Mouse (Mus musculus): ENCODE measurements at regions not wholly inside any gene's neighbourhood (a gene's known extent, or its start where the extent isn't known, plus 50 kb on each side); places are given as distances from the start of the nearest gene placed in this dataset.
"Not testable (repeated sequence)": the region's sequence is repeated elsewhere in the genome, so short reads cannot be mapped to it uniquely, and the experiment has no call there.

DNA sequence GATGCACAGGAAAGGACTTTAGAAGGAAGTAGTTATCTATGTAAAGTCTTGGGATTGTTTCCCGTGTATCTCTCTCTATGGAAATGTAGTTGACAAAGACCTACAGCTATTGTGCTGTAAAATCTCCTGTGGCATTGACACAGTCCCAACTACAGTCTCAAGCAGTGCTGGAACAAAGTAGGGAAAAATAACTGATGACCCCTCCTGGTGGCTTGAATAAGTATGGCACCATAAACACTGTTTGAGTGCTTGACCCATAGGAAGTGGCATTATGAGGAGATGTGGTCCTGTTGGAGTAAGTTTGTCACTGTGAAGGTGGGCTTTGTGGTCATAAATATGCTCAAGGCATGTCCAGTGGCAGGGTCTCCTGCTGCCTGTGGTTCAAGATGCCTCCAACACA, 928.4 kb upstream of the Mms22l start:
- DNase-seq (ENCODE audit: extremely low spot score in 1 of 2, low spot score in 1 of 2) = no peak

DNA sequence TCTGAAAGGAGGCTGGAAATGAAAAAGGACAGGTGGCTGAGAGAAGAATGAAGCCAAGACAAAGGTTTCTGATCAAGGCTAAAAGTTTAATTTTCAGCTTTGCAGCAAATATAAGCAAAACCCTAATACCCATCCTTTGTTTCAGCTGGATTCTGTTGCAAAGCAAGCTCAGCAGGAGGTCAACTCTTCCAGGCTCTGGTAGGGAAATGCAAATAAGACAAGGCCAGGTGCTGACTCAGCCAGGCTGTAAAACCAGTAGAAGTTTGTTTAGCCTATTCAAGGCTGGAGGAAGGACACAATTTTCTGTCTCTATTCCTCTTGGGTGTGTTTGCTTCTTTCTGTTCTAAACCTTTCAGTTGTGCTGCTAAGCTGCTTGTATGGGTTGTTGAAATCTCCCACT, 923.2 kb upstream of the Mms22l start:
- no peak for DNase-seq (ENCODE audit: extremely low spot score in 1 of 2, low spot score in 1 of 2)

DNA sequence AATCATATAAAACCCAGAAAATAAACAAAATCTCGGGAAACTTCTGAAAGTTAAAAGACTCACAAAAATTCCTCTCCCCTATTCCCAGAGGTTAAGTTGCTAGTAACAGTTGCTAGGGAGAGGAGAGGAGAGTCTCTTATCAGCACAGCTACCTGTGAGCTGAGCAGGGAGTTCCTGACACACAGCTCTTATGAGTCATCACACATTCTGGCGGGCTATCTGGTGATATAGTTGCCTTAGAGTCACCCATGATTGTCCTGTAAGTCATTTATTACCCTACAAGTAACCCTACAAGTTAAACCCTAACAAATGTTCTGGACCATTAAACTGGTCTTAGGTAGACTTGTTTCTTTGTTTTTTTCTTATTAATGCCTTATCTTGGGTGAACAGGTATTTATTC, 908.8 kb upstream of the Mms22l start:
- no peak for DNase-seq (ENCODE audit: extremely low spot score in 1 of 2, low spot score in 1 of 2)

DNA sequence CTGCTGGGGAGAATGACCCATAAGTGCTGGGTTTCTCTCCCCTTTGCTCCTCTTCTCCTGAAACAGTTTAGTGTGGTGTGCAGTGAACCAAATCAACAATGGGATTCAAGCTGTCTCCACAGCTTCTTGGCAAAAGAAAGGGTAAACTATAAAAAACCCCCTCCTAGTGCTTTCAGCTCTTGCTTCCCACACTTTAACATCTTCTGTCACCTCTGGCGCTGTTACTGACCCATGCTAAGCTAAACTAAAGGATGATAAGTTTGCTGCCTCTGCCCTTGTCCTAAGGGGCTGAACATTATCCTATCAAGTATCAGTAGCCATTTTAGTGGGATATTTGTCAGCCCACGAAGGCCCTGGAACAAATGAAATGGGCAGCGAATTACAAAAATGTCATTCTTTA, 905.4 kb upstream of the Mms22l start:
- no peak for DNase-seq (ENCODE audit: extremely low spot score in 1 of 2, low spot score in 1 of 2)

DNA sequence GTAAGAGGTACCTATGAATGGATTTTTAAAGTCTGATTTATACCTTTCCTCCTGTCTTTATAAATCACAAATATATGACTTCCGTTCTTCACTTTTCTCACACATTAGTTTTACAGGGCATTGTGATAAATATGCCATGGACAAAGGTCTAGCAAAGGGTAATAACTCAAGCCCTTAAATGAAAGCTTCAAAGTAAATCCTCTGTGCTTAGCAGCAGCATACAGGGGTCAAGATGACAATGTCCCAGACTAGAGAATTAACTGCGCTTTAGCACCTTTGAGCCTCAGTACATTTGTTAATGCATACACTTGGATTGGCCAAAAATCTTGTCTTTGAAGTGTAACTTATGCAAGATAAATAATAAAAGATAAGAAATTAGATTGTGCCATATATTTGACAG, 904.7 kb upstream of the Mms22l start:
- DNase-seq (ENCODE audit: extremely low spot score in 1 of 2, low spot score in 1 of 2) = no peak

DNA sequence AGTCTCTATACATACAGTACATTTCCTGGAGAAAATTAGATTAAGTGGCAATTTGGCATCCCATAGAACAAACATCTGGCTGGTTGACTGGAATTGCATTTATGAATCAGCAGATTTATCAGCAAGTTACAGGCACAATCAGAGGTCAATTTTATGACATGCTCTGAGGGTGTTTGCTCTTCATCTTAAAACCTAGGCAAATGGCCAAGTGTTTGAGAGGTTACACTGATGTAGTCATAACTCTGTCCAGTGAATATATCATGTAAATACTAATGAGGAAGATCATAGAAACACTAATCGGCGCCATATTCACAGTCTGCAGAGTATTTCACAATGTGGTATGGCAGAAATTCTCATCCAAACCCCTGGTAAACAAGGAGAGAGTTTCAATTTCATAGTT, 896.2 kb upstream of the Mms22l start:
- DNase-seq (ENCODE audit: extremely low spot score in 1 of 2, low spot score in 1 of 2) = no peak

DNA sequence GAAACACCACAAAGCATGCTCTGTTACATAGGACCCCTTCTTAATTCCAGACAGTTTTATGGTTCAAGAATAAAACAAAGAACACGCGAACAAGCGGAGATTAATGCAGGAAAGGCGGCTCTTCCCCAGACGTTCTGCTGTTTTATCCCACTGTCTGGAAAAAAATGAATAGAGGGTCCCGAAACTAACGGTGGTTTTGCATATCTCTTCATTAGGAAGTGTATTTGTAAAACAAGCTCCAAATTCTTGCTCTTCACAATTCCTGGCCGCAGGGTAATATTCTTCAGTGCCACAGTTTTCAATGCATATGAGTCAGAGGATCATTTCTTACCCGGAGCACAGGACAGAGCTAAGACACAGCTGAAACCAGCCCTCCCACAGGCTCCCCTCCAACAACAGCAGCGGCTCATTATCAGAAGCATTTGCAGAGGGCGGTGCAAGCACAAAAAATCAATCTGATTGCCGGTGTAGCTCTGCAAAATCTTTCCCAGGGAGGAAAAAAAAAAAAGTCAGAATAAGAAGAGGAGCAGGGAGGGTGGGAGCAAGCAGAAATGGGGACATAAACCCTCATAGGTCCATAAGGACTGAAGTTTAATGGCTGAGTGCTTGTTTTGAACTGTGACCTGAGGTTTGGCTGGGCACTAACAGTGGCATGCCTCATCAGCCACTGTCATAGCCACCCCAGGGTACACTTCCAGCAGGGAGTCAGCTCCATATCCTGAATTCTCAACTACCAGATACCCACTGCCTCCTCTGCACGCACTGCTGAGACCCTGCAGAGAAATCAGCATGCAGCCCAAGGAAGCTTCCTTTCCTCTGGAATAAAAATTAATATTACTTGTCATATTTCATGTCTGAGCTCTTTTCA, 894.6 kb upstream of the Mms22l start:
- DNase-seq (ENCODE audit: extremely low spot score in 1 of 2, low spot score in 1 of 2) = peak in 1 of 2 experiments; percentile 31

DNA sequence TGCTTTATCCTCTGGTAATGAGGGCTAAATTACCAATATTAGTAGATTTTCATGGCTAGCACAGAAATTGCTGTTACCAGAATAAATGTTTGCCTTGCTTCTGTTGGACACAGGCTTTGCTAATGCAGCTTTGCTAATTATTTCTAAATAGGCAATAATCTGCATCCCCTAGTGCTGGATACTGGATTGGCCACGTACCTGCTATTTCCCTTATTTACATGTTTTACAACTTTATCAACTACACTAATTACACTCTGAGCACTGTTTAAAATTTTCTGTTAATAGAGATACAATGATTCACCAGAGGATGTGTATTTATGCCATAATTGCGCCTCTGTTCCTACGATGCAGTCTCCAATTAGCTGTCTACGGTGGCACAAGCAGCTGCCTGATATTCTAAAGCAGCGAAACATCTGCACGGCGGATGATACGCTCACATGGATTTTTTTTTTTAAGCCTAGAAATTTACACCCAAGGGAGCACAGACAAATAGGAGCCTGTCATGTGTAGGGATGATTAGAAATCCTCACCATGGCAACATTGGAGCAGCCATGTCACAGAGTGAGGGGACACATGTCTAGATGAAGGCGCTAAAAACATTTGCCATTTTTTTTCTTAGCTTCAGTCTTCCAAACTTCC, 893.8 kb upstream of the Mms22l start:
- DNase-seq (ENCODE audit: extremely low spot score in 1 of 2, low spot score in 1 of 2) = peak in 1 of 2 experiments; percentile 12

DNA sequence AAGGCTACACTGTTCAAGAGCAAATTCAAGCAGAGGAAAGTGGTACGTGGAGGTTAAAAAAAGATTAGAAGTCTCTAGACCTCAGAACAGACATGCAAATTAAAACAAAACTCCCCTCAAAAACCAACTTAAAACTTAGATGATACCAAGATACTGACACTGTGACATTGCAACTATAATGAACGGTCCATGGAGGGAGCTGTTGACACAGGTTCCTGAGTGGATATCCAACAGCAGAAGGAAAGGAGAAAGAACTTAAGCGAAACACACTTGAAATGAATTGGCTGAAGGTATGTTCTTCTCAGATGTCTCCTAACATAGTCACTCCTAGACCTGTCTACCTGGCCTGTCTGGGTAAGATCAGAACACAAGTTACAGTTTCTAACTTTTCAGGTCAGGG, 888.9 kb upstream of the Mms22l start:
- peak in 1 of 2 experiments; percentile 23 for DNase-seq (ENCODE audit: extremely low spot score in 1 of 2, low spot score in 1 of 2)

DNA sequence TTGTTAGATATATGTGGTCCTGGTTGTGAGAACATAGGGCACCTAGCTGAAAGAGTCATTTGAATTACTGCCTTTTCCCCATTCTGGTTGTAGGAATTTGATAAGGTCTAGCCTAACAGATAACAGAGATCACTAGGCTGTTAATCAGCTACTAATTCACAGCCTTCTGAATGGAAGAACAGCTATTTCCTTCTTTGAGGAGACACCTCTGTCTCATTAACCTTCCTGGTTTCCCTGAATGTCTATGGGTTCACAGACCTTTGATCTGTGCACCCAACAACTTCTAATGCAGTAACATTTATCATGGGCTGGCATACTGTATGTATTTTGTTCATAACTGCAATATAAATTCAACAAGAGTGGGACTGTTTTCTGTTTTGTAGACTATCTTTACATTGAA, 875.0 kb upstream of the Mms22l start:
- DNase-seq (ENCODE audit: extremely low spot score in 1 of 2, low spot score in 1 of 2) = no peak

DNA sequence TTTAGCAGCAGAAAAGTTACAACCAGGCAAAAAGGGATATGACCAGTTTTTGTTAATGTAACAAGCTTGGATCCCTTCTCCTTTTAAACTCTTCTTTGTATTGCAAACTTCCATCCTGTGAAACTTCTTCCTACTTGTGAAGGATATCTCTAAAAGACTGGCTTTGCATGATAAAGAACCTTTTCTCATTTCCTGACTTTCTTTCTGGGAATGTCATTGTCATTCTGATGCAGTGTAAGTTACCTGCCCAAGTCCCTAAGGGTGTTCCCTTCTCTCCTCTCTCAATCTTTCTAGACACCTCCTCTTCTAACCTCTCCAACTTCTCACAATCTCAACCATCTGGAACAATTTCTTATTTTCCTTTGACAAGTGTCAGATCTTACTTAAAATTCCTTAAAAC, 874.0 kb upstream of the Mms22l start:
- DNase-seq (ENCODE audit: extremely low spot score in 1 of 2, low spot score in 1 of 2) = no peak

DNA sequence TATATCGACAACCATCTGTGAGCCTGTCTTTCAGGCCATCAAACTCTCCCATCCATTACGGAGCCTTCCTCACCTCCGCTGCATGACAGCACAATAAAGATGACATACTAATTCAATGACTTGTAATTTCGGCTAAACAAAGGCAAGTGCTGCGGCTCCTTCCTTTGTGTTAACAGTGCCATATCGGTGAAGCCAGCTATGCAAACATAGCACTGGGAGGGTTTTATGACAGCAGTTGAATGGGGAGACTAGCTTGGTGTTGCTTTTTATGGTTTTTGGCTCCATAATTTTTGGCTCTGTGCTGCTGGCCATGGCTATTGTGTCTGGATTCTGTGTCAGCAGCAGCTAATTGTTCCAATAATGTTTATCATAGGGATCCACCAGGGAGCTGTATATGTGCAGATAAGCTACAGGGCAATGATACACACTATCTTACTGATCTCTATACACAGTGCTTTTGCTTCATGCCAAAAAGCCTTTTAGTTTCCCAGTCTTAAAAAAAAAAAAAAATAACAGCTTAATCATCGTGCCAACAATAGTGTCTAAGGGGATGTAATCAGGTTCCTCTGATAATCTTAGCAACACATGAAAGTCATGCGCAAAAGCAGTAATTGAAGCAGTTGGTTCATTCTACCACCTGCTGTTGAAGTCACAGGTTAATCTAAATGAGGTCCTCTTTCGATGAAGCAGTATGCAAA, 859.9 kb upstream of the Mms22l start:
- no peak for DNase-seq (ENCODE audit: extremely low spot score in 1 of 2, low spot score in 1 of 2)

DNA sequence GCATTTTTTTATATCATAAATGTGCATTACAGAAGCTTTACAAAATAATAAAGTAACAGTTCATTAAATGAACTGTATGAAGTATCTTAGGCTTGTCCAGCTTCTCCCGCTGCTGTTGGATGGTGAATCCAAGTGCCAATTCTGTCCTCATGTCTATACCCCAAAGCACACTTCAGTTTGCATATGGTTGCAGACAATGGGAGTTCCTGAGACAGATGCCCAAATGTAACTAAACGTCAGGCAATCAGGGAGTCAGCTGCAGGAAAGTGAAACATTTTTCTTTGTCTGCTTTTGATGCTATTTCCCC, 859.4 kb upstream of the Mms22l start:
- no peak for DNase-seq (ENCODE audit: extremely low spot score in 1 of 2, low spot score in 1 of 2)

DNA sequence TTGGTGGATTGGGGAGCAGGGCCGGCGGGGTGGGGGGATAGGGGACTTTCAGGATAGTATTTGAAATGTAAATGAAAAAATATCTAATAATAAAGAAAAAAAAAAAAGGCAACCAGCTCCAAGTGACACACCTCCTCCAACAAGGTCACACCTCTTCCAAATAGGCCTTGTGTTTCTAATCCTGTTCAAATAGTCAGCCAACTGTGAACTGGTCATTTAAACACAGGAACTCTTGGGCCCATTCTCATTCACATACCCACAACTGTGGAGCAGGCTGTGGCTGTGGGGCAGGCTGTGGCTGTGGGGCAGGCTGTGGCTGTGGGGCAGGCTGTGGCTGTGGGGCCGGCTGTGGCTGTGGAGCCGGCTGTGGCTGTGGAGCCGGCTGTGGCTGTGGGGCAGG, 839.6 kb upstream of the Mms22l start:
- DNase-seq (ENCODE audit: extremely low spot score in 1 of 2, low spot score in 1 of 2) = not testable (repeated sequence)

DNA sequence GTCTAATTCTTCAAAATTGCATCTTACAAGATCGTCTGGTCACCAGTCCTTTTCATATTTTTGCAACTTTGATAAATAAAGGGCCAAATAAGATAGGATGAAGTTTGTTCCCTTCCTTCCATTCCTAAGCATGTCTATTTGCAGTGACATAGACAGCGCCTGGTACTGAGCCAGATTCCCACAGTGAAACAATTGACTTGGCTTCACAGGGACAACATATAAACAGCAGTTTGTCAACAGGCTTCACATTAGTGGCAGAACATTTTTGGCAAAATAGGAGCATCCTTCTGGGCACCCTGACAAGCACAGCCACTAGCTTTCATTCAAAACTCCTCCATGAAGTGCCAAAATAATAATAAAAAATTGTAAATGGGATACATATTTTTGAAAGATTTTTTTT, 827.4 kb upstream of the Mms22l start:
- DNase-seq (ENCODE audit: extremely low spot score in 1 of 2, low spot score in 1 of 2) = no peak

DNA sequence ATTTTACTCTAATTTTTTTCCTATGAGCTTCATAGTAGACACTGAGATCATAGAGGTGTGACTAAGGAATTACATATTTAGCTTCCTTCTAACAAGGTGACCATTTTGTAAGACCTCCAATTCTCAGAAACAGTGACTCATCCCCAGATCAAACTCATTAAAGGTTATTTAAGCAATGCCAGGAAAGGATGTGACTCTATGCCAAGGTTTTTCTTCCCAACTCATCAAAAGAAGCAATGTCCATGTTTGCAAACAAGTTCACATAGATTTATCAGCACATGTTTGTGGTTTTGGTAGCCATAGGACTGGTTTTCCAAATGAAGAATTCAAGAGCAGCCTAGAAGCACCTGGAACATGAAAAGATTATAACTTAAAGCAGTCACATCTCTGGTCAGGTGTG, 792.6 kb upstream of the Mms22l start:
- no peak for DNase-seq (ENCODE audit: extremely low spot score in 1 of 2, low spot score in 1 of 2)

DNA sequence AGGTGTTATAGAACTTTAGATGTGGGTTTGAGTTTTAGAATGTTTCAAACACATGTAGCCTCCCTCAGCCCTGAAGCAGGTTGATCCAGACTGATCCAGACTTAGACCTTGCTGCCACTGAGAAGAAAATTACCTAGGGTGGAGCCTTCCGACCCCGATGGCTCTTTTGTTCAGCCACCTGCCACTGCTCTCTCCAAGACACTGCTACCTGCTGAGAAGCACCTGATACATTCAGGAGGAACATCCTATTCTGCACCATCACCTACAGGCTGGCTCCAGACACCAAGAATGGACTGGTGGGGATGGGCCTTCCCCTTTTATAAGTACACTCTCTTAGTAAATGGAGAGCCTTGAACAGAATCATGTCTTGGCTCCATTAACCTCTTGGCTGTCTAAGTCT, 785.5 kb upstream of the Mms22l start:
- no peak for DNase-seq (ENCODE audit: extremely low spot score in 1 of 2, low spot score in 1 of 2)

DNA sequence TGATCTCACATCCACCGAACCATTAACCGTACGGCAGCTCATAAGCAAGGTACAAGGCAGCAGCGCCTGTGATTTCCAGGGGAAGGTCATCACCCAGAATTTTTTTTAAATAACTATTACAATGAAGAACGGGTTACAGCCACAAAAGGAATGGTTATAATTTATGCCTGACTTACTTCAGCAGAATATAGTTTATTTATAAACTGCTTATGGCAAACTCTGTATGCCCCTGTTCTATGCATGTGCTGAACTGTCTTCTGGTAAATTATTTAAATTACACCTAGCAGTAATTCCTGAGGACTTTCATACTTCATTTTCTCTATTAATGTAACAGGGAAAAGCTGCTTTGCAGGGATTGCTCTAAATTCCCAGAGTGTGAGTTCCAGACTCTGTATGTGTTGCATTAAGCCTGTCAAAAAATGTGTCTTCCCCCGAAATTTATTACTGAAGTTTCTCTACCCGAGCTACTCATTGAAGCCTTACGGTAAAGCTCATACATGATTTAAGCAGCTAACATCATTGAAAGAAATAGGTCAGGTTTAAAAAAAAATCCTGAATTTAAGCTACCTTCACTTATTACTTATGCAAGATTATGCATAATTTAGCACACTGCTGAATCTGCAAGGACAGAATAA, 782.4 kb upstream of the Mms22l start:
- DNase-seq (ENCODE audit: extremely low spot score in 1 of 2, low spot score in 1 of 2) = no peak

DNA sequence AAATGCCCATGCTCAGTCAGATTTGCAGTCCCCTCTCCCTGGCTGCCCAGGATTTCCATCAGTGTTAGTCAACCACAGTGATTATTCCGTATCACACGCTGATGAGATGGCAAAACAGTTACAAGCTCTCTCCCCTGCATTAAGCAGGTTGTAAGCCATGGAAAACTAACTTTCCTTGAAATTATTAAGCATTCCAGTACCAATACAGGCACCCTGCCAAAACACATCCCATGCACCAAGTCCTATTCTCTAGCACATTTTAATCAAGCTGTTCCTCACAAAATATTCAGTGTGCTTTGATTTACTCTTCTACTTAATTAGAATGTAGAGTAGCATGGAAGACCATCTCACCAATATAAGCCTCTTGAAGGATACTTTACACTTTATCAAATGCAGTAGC, 768.4 kb upstream of the Mms22l start:
- DNase-seq (ENCODE audit: extremely low spot score in 1 of 2, low spot score in 1 of 2) = no peak

DNA sequence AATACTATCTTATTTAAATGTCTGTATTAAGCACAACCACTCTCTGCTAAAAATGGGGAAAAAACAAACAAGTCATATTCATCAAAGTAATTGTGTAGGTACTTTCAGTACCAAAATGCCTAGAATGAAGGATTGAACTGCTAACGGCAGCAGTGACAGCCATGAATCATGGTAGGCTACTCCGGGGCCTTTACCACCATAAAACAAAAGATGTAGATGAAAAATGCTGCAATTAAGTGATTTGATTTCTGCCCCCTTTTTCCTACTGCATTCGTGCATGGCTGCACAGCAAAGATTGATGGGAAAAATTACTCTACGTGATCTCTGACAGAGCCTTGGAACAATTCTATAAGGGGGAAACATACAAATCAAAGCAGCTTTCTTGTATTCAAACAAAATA, 763.8 kb upstream of the Mms22l start:
- no peak for DNase-seq (ENCODE audit: extremely low spot score in 1 of 2, low spot score in 1 of 2)

DNA sequence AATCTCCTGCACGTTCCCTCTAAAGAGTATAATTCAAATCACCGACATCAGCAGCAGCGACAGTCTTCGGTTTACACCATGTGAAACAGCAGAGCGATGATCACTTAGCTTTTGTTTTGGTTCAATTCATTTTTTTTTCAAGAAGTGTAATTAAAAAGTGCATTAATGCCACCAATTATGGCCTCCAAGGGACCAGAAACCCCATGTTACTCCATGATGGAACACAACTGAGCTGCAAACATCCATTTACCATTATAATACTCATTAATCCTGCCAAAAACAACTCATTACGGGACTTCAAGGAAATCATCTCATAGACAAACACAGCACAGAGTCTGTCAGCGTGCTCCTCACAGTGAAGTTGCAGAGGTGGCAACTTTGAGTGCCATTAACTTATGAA, 752.2 kb upstream of the Mms22l start:
- DNase-seq (ENCODE audit: extremely low spot score in 1 of 2, low spot score in 1 of 2) = no peak

All from frontal cortex, adult 2 months (tissue).